Mouse (Mus musculus): ENCODE results near the gene Slc15a5. TPM values are rescaled to one million over a fixed set of nuclear protein-coding genes. Genes with fewer than 3 reads are reported as not detected.
"Not testable (repeated sequence)": the region's sequence is repeated elsewhere in the genome, so short reads cannot be mapped to it uniquely, and the experiment has no call there.

The Slc15a5 gene
- polyA plus RNA-seq, 1 experiment from 2014 or later = not detected

- Histone ChIP-seq H3K4me1 (ENCODE audit: control insufficient read depth, insufficient read depth, low read length) (no peaks in the 10 kb centered on the region), H3K4me3 (ENCODE audit: low read length) (no peak overlapping the region), H3K9ac (ENCODE audit: low read length) (no peak overlapping the region), H3K27me3 (ENCODE audit: control insufficient read depth, insufficient read depth, low read length) (no peaks in the 10 kb centered on the region), H3K27ac (ENCODE audit: low read length) (no peak overlapping the region), H3K4me2 (ENCODE audit: low read depth, low read length) (no peak overlapping the region), H3K9me3 (replicated peaks; ENCODE audit: control insufficient read depth, low read length) (no peaks in the 10 kb centered on the region), H3K36me3 (ENCODE audit: control insufficient read depth, insufficient read depth) (no peaks in the 10 kb centered on the region)
- WGBS = 57% methylated on average over 8 of the region's 8 CpGs
- ATAC-seq (replicated peaks; ENCODE audit: extremely low read depth, insufficient read depth, low FRiP score) = no peak
Measured at GRCm38 (mm10) chr6:138089084-138089483, 9.4 kb upstream of the Slc15a5 start.

- not testable (repeated sequence) for ATAC-seq (replicated peaks; ENCODE audit: extremely low read depth, insufficient read depth, low FRiP score); H3K9me3 ChIP-seq (replicated peaks; ENCODE audit: control insufficient read depth, low read length); H3K9ac ChIP-seq (ENCODE audit: low read length); H3K4me1 ChIP-seq (ENCODE audit: control insufficient read depth, insufficient read depth, low read length); H3K27ac ChIP-seq (ENCODE audit: low read length); H3K4me3 ChIP-seq (ENCODE audit: low read length); H3K4me2 ChIP-seq (ENCODE audit: low read depth, low read length); H3K27me3 ChIP-seq (ENCODE audit: control insufficient read depth, insufficient read depth, low read length); H3K36me3 ChIP-seq (ENCODE audit: control insufficient read depth, insufficient read depth)
Measured at GRCm38 (mm10) chr6:138086421-138086820, 6.7 kb upstream of the Slc15a5 start.

GRCm38 (mm10) chr6:138080778-138081549 lies 1.2 kb upstream of the Slc15a5 start:
- Histone ChIP-seq H3K9me3 (replicated peaks; ENCODE audit: control insufficient read depth, low read length) (no peaks in the 10 kb centered on the region), H3K27me3 (ENCODE audit: control insufficient read depth, insufficient read depth, low read length) (no peaks in the 10 kb centered on the region), H3K4me1 (ENCODE audit: control insufficient read depth, insufficient read depth, low read length) (no peaks in the 10 kb centered on the region), H3K36me3 (ENCODE audit: control insufficient read depth, insufficient read depth) (no peaks in the 10 kb centered on the region), H3K9ac (ENCODE audit: low read length) (no peak overlapping the region), H3K4me2 (ENCODE audit: low read depth, low read length) (no peak overlapping the region), H3K27ac (ENCODE audit: low read length) (no peak overlapping the region), H3K4me3 (ENCODE audit: low read length) (no peak overlapping the region)
- WGBS = 83% methylated on average over 6 of the region's 6 CpGs
- no peak for ATAC-seq (replicated peaks; ENCODE audit: extremely low read depth, insufficient read depth, low FRiP score)

DNA sequence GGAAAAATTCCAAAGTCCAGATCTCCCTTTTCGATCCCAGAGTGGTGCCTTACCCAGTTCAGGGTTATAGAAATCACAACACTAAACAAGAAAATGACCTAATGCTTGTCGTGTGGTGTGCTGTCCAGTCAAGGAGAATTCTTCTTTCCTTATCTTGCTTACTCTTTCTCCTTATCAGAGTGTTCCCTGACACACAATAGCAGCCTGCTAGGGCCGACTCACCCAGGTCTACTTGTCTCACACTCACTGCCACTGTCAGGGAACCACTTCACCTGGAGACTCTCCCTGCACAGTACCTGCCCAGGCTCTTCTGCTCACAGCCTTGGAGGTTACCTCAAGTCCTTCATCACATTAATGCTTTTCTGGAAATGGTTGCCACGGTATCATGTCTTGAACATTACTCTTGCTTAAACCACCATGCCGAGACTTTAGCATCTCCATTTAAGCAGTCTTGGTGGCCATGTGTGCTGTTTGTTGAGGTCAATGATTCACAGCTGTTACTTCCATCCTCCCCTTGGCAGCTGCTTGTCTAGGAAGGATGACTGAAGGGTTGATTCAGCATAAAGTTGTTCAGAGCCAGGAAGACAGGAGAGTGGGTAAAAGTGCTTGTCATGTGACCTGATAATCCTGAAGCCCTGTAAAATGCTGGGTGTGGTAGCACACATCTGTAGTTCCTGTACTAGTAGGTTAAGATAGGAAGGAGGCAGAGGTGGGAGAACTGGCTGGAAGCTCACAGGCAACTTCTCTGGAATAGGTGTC lies 1.9 kb downstream of the Slc15a5 start:
- H3K27me3 ChIP-seq (ENCODE audit: control insufficient read depth, insufficient read depth, low read length) = no peaks in the 10 kb centered on the region
- H3K9me3 ChIP-seq (replicated peaks; ENCODE audit: control insufficient read depth, low read length) = no peaks in the 10 kb centered on the region
- H3K36me3 ChIP-seq (ENCODE audit: control insufficient read depth, insufficient read depth) = no peaks in the 10 kb centered on the region
- 45% methylated on average over 5 of the region's 5 CpGs for WGBS
- no peak for ATAC-seq (replicated peaks; ENCODE audit: extremely low read depth, insufficient read depth, low FRiP score)
- no peak overlapping the region for H3K4me3 ChIP-seq (ENCODE audit: low read length)
- no peak overlapping the region for H3K9ac ChIP-seq (ENCODE audit: low read length)
- H3K4me1 ChIP-seq (ENCODE audit: control insufficient read depth, insufficient read depth, low read length) = no peaks in the 10 kb centered on the region
- no peak overlapping the region for H3K27ac ChIP-seq (ENCODE audit: low read length)
- H3K4me2 ChIP-seq (ENCODE audit: low read depth, low read length) = no peak overlapping the region

DNA sequence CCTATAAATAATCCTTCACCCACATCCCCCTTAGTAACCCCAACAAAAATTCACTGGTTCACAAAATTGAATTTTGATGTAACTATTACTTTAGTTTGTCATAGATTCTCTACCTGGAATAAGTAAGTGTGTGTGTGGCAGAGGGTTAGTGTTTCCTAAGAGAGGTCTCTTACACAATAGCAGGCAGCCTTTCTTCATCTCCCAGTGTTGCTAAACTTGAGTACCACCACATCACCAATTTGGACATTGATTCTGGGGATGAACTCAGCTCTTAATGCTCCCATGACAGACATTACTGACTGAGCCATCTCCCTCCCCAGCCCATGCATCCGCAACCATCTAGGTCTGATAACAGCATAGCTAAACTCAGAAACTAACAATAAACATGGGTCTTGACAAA lies 4.0 kb downstream of the Slc15a5 start:
- no peak overlapping the region for H3K4me3 ChIP-seq (ENCODE audit: low read length)
- no peaks in the 10 kb centered on the region; the same call in 1 of the 2 replicates for H3K4me1 ChIP-seq (ENCODE audit: control insufficient read depth, insufficient read depth, low read length)
- no peaks in the 10 kb centered on the region for H3K9me3 ChIP-seq (replicated peaks; ENCODE audit: control insufficient read depth, low read length)
- 84% methylated on average over 1 of the region's 1 CpGs for WGBS
- no peak overlapping the region for H3K9ac ChIP-seq (ENCODE audit: low read length)
- H3K4me2 ChIP-seq (ENCODE audit: low read depth, low read length) = no peak overlapping the region
- no peaks in the 10 kb centered on the region for H3K27me3 ChIP-seq (ENCODE audit: control insufficient read depth, insufficient read depth, low read length)
- no peak for ATAC-seq (replicated peaks; ENCODE audit: extremely low read depth, insufficient read depth, low FRiP score)
- H3K36me3 ChIP-seq (ENCODE audit: control insufficient read depth, insufficient read depth) = no peaks in the 10 kb centered on the region
- H3K27ac ChIP-seq (ENCODE audit: low read length) = no peak overlapping the region

GRCm38 (mm10) chr6:138073540-138073939 lies 6.2 kb downstream of the Slc15a5 start:
- no peaks in the 10 kb centered on the region; the same call in 1 of the 2 replicates for H3K4me1 ChIP-seq (ENCODE audit: control insufficient read depth, insufficient read depth, low read length)
- 69% methylated on average over 2 of the region's 2 CpGs for WGBS
- no peak overlapping the region for H3K27ac ChIP-seq (ENCODE audit: low read length)
- H3K36me3 ChIP-seq (ENCODE audit: control insufficient read depth, insufficient read depth) = no peaks in the 10 kb centered on the region
- no peaks in the 10 kb centered on the region for H3K9me3 ChIP-seq (replicated peaks; ENCODE audit: control insufficient read depth, low read length)
- no peaks in the 10 kb centered on the region for H3K27me3 ChIP-seq (ENCODE audit: control insufficient read depth, insufficient read depth, low read length)
- no peak for ATAC-seq (replicated peaks; ENCODE audit: extremely low read depth, insufficient read depth, low FRiP score)
- no peak overlapping the region for H3K4me2 ChIP-seq (ENCODE audit: low read depth, low read length)
- no peak overlapping the region for H3K4me3 ChIP-seq (ENCODE audit: low read length)
- no peak overlapping the region for H3K9ac ChIP-seq (ENCODE audit: low read length)

DNA sequence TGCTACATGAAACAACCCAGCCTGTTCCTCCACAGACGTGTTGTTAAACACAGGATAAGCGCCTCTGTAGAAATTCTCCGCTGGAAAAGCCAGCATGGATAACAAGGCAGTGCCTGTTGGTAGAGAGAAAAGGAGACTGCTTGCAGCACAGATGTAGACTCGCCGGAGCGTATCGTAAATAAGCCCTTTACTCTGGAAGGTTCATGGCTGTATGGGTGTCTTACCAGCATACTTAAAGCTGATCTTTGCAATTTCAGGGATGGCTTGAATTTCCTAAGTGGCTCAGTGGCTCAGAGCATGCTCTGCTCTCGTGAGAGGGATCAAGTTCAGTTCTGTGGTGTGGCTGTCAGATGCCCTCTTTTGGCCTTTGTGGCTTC lies 6.8 kb downstream of the Slc15a5 start:
- no peaks in the 10 kb centered on the region; the same call in 1 of the 2 replicates for H3K4me1 ChIP-seq (ENCODE audit: control insufficient read depth, insufficient read depth, low read length)
- H3K4me2 ChIP-seq (ENCODE audit: low read depth, low read length) = no peak overlapping the region
- WGBS = 74% methylated on average over 8 of the region's 8 CpGs
- no peak overlapping the region for H3K9ac ChIP-seq (ENCODE audit: low read length)
- no peaks in the 10 kb centered on the region for H3K36me3 ChIP-seq (ENCODE audit: control insufficient read depth, insufficient read depth)
- ATAC-seq (replicated peaks; ENCODE audit: extremely low read depth, insufficient read depth, low FRiP score) = no peak
- H3K9me3 ChIP-seq (replicated peaks; ENCODE audit: control insufficient read depth, low read length) = no peaks in the 10 kb centered on the region
- H3K27me3 ChIP-seq (ENCODE audit: control insufficient read depth, insufficient read depth, low read length) = no peaks in the 10 kb centered on the region
- H3K4me3 ChIP-seq (ENCODE audit: low read length) = no peak overlapping the region
- H3K27ac ChIP-seq (ENCODE audit: low read length) = no peak overlapping the region

GRCm38 (mm10) chr6:138072110-138072962 lies 7.4 kb downstream of the Slc15a5 start:
- Histone ChIP-seq H3K27me3 (ENCODE audit: control insufficient read depth, insufficient read depth, low read length) (no peaks in the 10 kb centered on the region), H3K4me1 (ENCODE audit: control insufficient read depth, insufficient read depth, low read length) (no peaks in the 10 kb centered on the region; the same call in 1 of the 2 replicates), H3K36me3 (ENCODE audit: control insufficient read depth, insufficient read depth) (no peaks in the 10 kb centered on the region), H3K9me3 (replicated peaks; ENCODE audit: control insufficient read depth, low read length) (no peaks in the 10 kb centered on the region), H3K4me3 (ENCODE audit: low read length) (no peak overlapping the region), H3K4me2 (ENCODE audit: low read depth, low read length) (no peak overlapping the region), H3K27ac (ENCODE audit: low read length) (no peak overlapping the region), H3K9ac (ENCODE audit: low read length) (no peak overlapping the region)
- no peak for ATAC-seq (replicated peaks; ENCODE audit: extremely low read depth, insufficient read depth, low FRiP score)
- WGBS = 70% methylated on average over 5 of the region's 5 CpGs
